9 mouse cellular contexts compared by ENCODE assay signal in genomic region chr5:116023251-116023661, GRCm38 (mm10). TPM values are rescaled to one million over a fixed set of nuclear protein-coding genes. Genes with fewer than 3 reads are reported as not detected.
DNase-seq lines count a peak whose midpoint lies in the region; ATAC-seq lines count a peak whose summit lies in the region.
"Had no signal": no experiment of that assay in that cellular context is flagged by ENCODE, and none has a peak within 500 bp of the region (broad histone marks: within the 10 kb centered on the region; RNA-seq: fewer than 3 reads in every experiment).

No protein-coding gene starts in this region.

- peak overlapping the region; percentile 94 for H3K4me2 ChIP-seq in heart, embryonic 12.5 days
- H3K4me2 ChIP-seq in forebrain, embryonic 16.5 days (ENCODE audit: low read length), result peak overlapping the region; percentile 96

- H3K9ac ChIP-seq in heart, embryonic 12.5 days, result peak overlapping the region; percentile 94
- H3K9ac ChIP-seq in forebrain, embryonic 16.5 days (replicated peaks; ENCODE audit: low read depth, low read length), result peak overlapping the region; percentile 78

- peaks cover 32% of the 10 kb centered on the region for H3K36me3 ChIP-seq in heart, embryonic 12.5 days
- peaks cover 22% of the 10 kb centered on the region for H3K36me3 ChIP-seq in forebrain, embryonic 16.5 days (ENCODE audit: control insufficient read depth, insufficient read depth)
- H3K36me3 ChIP-seq in macrophage (ENCODE audit: inconsistent target), result peaks cover 35% of the 10 kb centered on the region

- WGBS in heart, embryonic 12.5 days, result 31% methylated on average over 8 of the region's 8 CpGs
- WGBS in forebrain, embryonic 16.5 days, result 5% methylated on average over 8 of the region's 8 CpGs
- 10% methylated on average over 8 of the region's 8 CpGs for WGBS in macrophage (ENCODE audit: missing documents)

- no peak for DNase-seq in heart, postnatal 14 days
- DNase-seq in MN1 (ENCODE audit: low spot score), result peak; percentile 82
- peak; percentile 72 to 86 for DNase-seq in kidney, postnatal 25 days
- DNase-seq in spleen, adult 12 weeks (ENCODE audit: low spot score), result no peak

- no peaks in the 10 kb centered on the region for H3K27me3 ChIP-seq in heart, embryonic 12.5 days (replicated peaks)
- no peaks in the 10 kb centered on the region for H3K27me3 ChIP-seq in forebrain, embryonic 16.5 days (replicated peaks; ENCODE audit: control insufficient read depth, insufficient read depth, low read length)

- H3K4me1 ChIP-seq in heart, embryonic 12.5 days (replicated peaks), result peaks cover 42% of the 10 kb centered on the region
- H3K4me1 ChIP-seq in forebrain, embryonic 16.5 days (replicated peaks; ENCODE audit: control insufficient read depth, insufficient read depth, low read length), result peaks cover 15% of the 10 kb centered on the region

- no peaks in the 10 kb centered on the region for H3K9me3 ChIP-seq in heart, embryonic 12.5 days (replicated peaks)
- H3K9me3 ChIP-seq in forebrain, embryonic 16.5 days (ENCODE audit: control insufficient read depth, low read length), result no peaks in the 10 kb centered on the region

- intact Hi-C loops in heart, postnatal 14 days (cut with DNase I), result loop anchor here (5.0 to 10.0 kb wide), 3 partner anchors 46 to 462 kb away; no protein-coding TSS in a partner anchor

- H3K4me3 ChIP-seq in heart, embryonic 12.5 days, result peak overlapping the region; percentile 92
- peak overlapping the region; percentile 90 for H3K4me3 ChIP-seq in forebrain, embryonic 16.5 days (replicated peaks; ENCODE audit: low read length)
- peak overlapping the region; percentile 85 for H3K4me3 ChIP-seq in macrophage (ENCODE audit: inconsistent target)

- H3K79me2 ChIP-seq in macrophage (ENCODE audit: inconsistent target), result peaks cover 29% of the 10 kb centered on the region

- H3K27ac ChIP-seq in heart, embryonic 12.5 days (ENCODE audit: poor library complexity, severe bottlenecking), result peak overlapping the region; percentile 76; the same call in 1 of the 2 replicates
- peak overlapping the region; percentile 35; the same call in 1 of the 2 replicates for H3K27ac ChIP-seq in forebrain, embryonic 16.5 days (ENCODE audit: low read length)
- peak overlapping the region; percentile 76 for H3K27ac ChIP-seq in macrophage

- ATAC-seq in heart, embryonic 12.5 days (ENCODE audit: insufficient number of reproducible peaks, low FRiP score), result no peak
- peak; percentile 16; the same call in 1 of the 2 replicates for ATAC-seq in forebrain, embryonic 16.5 days
- ATAC-seq in inflammation-experienced regulatory T-cells, adult 6 months, result no peak

RNA-seq across cellular contexts. Expression of gene Prkab1, which starts 1.1 kb away (rescaled TPM):
- polyA plus RNA-seq in heart, embryonic 12.5 days (2016; fragmentation: Nextera tagmentation; extraction: Ambion mirVana), result 52.2 and 54.9 TPM in 2 replicates
- 10 to 100 TPM; 49.4 to 59.4 TPM for total RNA-seq in heart, postnatal 14 days (2021)
- 53.4 and 55.5 TPM in 2 replicates for polyA plus RNA-seq in forebrain, embryonic 16.5 days (2015; fragmentation: Nextera tagmentation; extraction: Ambion mirVana)
- 10 to 100 TPM; 26.5 to 87.4 (median 55.9) TPM for total RNA-seq in macrophage (2018; cell fraction: chromatin; rRNA removed)
- total RNA-seq in macrophage (2018; cell fraction: cytosol; rRNA removed), result 10 to 100 TPM; 22.5 to 38.7 (median 30.9) TPM
- 10 to 100 TPM; 31.8 to 67.9 (median 41.8) TPM for total RNA-seq in macrophage (2018; cell fraction: nucleus; rRNA removed)
- 28.3 to 36.5 TPM (median 36.2 TPM) in 3 replicates for polyA plus RNA-seq in macrophage (2018)
- polyA plus RNA-seq in inflammation-experienced regulatory T-cells, adult 6 months (2017; shearing (Covaris generic)), result 10 to 100 TPM; 41.7 to 44.3 (median 43.6) TPM

RNA-seq across cellular contexts. Expression of gene Tmem233, which starts 59.8 kb away (rescaled TPM):
- not detected in 2 replicates for polyA plus RNA-seq in heart, embryonic 12.5 days (2016; fragmentation: Nextera tagmentation; extraction: Ambion mirVana)
- not detected for total RNA-seq in heart, postnatal 14 days (2021)
- polyA plus RNA-seq in forebrain, embryonic 16.5 days (2015; fragmentation: Nextera tagmentation; extraction: Ambion mirVana), result not detected in 2 replicates
- not detected for total RNA-seq in macrophage (2018; cell fraction: chromatin; rRNA removed)
- not detected for total RNA-seq in macrophage (2018; cell fraction: cytosol; rRNA removed)
- not detected for total RNA-seq in macrophage (2018; cell fraction: nucleus; rRNA removed)
- not detected in 3 replicates for polyA plus RNA-seq in macrophage (2018)
- not detected for polyA plus RNA-seq in inflammation-experienced regulatory T-cells, adult 6 months (2017; shearing (Covaris generic))
- total RNA-seq: neutrophil, adult 5-6 weeks had no signal

Comparison
In these comparisons a context has a peak if more than half of its experiments do, and no peak if none do; other contexts are left out.
1. DNase-seq: peak in MN1 (single experiment) and kidney, postnatal 25 days (2 of 2); none in heart, postnatal 14 days (0 of 2) and spleen, adult 12 weeks (single experiment).
2. Peak in every context shown above with its lines, with median percentiles within 50 percentile points of each other: H3K27ac ChIP-seq and H3K4me3 ChIP-seq.